Mouse (Mus musculus): ENCODE measurements around the gene Ndufa1. TPM values are rescaled to one million over a fixed set of nuclear protein-coding genes. Genes with fewer than 3 reads are reported as not detected.
A peak's percentile ranks its signal among the peaks of the same experiment; 100 is the strongest.
"Not testable (repeated sequence)": the region's sequence is repeated elsewhere in the genome, so short reads cannot be mapped to it uniquely, and the experiment has no call there.

The Ndufa1 gene
- polyA plus RNA-seq, 1 experiment from 2014 or later = 375 TPM

DNA sequence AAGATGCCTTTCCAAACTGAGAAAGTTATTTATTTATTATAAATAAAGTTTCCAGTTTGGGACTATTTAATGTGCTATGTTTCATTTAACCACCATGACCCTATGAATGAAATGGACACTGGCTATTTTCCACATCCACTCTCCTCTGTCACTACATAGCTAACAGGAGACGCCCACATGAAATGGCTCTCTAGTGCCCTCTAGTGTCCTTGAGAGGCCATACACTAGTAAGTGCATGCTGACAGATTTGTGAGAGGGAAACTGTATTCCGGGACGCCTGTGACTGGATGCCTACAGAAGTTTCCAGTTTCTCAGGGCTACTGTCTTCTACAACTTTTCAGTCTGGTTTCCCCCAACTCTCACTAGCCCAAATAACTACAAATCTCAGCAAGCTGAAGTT, 23.9 kb downstream of the Ndufa1 start:
- 34% methylated on average over 3 of the region's 3 CpGs for WGBS
- Histone ChIP-seq H3K36me3 (replicated peaks; ENCODE audit: control insufficient read depth, insufficient read depth, low read depth, low read length) (no peaks in the 10 kb centered on the region), H3K9me3 (replicated peaks; ENCODE audit: control insufficient read depth, low read length) (no peaks in the 10 kb centered on the region), H3K27ac (replicated peaks; ENCODE audit: low read depth, low read length) (no peak overlapping the region), H3K4me3 (ENCODE audit: low read depth, low read length) (no peak overlapping the region), H3K27me3 (ENCODE audit: control insufficient read depth, insufficient read depth, low read length) (no peaks in the 10 kb centered on the region), H3K4me1 (ENCODE audit: control insufficient read depth, insufficient read depth, low read length) (no peaks in the 10 kb centered on the region), H3K4me2 (ENCODE audit: low read depth, low read length) (no peak overlapping the region), H3K9ac (replicated peaks; ENCODE audit: low read length) (no peak overlapping the region)
- DNase-seq (ENCODE audit: low spot score) (peak; percentile 62), ATAC-seq (replicated peaks; ENCODE audit: insufficient number of reproducible peaks, low FRiP score, low TSS enrichment, low read depth) (no peak)

DNA sequence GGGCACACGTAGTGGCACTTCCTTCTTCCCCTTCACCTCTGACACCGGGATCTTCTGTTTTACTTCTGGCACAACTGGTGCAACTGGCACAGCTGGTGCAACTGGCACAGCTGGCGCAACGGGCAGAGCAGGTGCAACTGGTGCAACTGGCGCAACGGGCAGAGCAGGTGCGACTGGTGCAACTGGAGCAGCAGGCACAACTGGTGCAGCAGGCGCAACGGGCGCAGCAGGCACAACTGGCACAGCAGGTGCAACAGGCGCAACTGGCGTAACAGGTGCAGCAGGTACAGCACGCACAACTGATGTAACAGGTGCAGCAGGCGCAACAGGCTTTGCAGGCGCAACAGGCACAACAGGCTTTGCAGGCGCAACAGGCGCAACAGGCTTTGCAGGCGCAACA, 27.8 kb downstream of the Ndufa1 start:
- no peak for ATAC-seq (replicated peaks; ENCODE audit: insufficient number of reproducible peaks, low FRiP score, low TSS enrichment, low read depth)
- Histone ChIP-seq H3K9ac (replicated peaks; ENCODE audit: low read length) (no peak overlapping the region), H3K36me3 (replicated peaks; ENCODE audit: control insufficient read depth, insufficient read depth, low read depth, low read length) (no peaks in the 10 kb centered on the region), H3K4me2 (ENCODE audit: low read depth, low read length) (no peak overlapping the region), H3K27me3 (ENCODE audit: control insufficient read depth, insufficient read depth, low read length) (no peaks in the 10 kb centered on the region), H3K27ac (replicated peaks; ENCODE audit: low read depth, low read length) (no peak overlapping the region), H3K4me3 (ENCODE audit: low read depth, low read length) (no peak overlapping the region), H3K9me3 (replicated peaks; ENCODE audit: control insufficient read depth, low read length) (no peaks in the 10 kb centered on the region), H3K4me1 (ENCODE audit: control insufficient read depth, insufficient read depth, low read length) (no peaks in the 10 kb centered on the region)
- WGBS = 72% methylated on average over 18 of the region's 18 CpGs
- no peak for DNase-seq (ENCODE audit: low spot score)

DNA sequence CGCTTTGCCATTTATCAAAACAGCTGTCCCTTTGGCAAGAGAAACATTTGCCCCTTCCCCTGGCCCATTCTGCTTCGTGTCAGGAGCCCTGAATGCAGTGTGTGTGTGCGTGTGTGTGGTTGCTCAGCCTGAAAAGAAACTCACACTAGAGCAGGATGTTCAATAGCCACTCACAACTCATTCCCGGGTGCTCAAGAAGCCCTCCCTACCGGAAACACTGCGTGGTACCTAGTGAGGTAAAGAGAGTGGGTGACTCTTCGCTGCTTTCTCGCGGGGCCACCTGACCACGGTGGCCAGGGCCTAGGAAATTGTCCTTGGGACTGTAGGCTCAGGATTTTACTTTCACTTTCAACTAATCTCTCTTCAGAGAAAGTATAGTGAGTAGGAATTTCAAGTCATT, 29.8 kb downstream of the Ndufa1 start:
- Histone ChIP-seq H3K27ac (replicated peaks; ENCODE audit: low read depth, low read length) (no peak overlapping the region), H3K9ac (replicated peaks; ENCODE audit: low read length) (no peak overlapping the region)
- WGBS = 71% methylated on average over 10 of the region's 10 CpGs

DNA sequence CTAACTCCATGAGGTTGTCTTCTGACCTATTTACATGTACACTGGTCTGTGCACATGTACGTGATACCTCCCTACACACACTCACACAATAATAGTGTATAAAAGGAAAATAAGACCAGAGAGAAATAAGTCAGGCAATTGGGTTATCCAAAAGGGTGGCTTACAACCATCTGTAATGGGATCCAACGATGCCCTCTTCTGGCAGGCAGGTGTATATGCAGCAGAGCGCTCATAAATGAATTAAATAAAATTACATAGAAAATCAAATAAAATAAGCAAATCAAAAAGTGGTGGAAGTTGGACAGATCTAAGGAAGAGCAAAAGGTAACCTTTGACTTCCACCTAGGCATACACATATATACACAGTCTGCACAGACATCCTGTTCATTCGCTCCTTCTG, 33.1 kb downstream of the Ndufa1 start:
- Histone ChIP-seq H3K36me3 (replicated peaks; ENCODE audit: control insufficient read depth, insufficient read depth, low read depth, low read length) (no peaks in the 10 kb centered on the region), H3K4me1 (ENCODE audit: control insufficient read depth, insufficient read depth, low read length) (no peaks in the 10 kb centered on the region), H3K4me2 (ENCODE audit: low read depth, low read length) (no peak overlapping the region), H3K27ac (replicated peaks; ENCODE audit: low read depth, low read length) (no peak overlapping the region), H3K4me3 (ENCODE audit: low read depth, low read length) (no peak overlapping the region), H3K9ac (replicated peaks; ENCODE audit: low read length) (no peak overlapping the region), H3K9me3 (replicated peaks; ENCODE audit: control insufficient read depth, low read length) (no peaks in the 10 kb centered on the region), H3K27me3 (ENCODE audit: control insufficient read depth, insufficient read depth, low read length) (no peaks in the 10 kb centered on the region)
- ATAC-seq (replicated peaks; ENCODE audit: insufficient number of reproducible peaks, low FRiP score, low TSS enrichment, low read depth) (no peak), DNase-seq (ENCODE audit: low spot score) (no peak)
- WGBS = 58% methylated on average over 4 of the region's 4 CpGs

More for the DNA sequence above, 29.8 kb downstream of the Ndufa1 start:
- Histone ChIP-seq H3K27me3 (ENCODE audit: control insufficient read depth, insufficient read depth, low read length) (no peaks in the 10 kb centered on the region), H3K4me1 (ENCODE audit: control insufficient read depth, insufficient read depth, low read length) (no peaks in the 10 kb centered on the region), H3K36me3 (replicated peaks; ENCODE audit: control insufficient read depth, insufficient read depth, low read depth, low read length) (no peaks in the 10 kb centered on the region), H3K4me2 (ENCODE audit: low read depth, low read length) (no peak overlapping the region), H3K9me3 (replicated peaks; ENCODE audit: control insufficient read depth, low read length) (no peaks in the 10 kb centered on the region), H3K4me3 (ENCODE audit: low read depth, low read length) (no peak overlapping the region)
- DNase-seq (ENCODE audit: low spot score) = no peak
- no peak for ATAC-seq (replicated peaks; ENCODE audit: insufficient number of reproducible peaks, low FRiP score, low TSS enrichment, low read depth)

DNA sequence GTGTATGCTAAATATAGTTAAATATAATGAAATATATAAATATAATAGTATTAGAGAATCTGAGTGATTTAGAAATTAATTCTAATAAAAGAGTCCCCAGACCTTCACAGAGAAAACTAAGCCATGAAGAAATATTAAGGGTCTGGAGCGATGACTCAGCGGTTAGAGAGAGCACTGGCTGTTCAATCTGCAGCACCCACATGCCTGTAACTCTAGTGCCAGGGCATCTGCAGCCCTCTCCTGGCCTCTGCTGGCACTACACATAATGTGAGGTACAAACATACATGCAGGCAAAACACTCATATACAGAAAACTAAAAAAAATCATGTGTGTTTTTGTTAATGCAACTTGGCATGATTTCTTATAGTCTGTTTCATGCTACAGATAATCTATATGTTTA, 46.0 kb downstream of the Ndufa1 start:
- Histone ChIP-seq H3K4me2 (ENCODE audit: low read depth, low read length) (no peak overlapping the region), H3K27me3 (ENCODE audit: control insufficient read depth, insufficient read depth, low read length) (no peaks in the 10 kb centered on the region), H3K9ac (replicated peaks; ENCODE audit: low read length) (no peak overlapping the region), H3K9me3 (replicated peaks; ENCODE audit: control insufficient read depth, low read length) (no peaks in the 10 kb centered on the region), H3K27ac (replicated peaks; ENCODE audit: low read depth, low read length) (no peak overlapping the region), H3K4me1 (ENCODE audit: control insufficient read depth, insufficient read depth, low read length) (no peaks in the 10 kb centered on the region), H3K36me3 (replicated peaks; ENCODE audit: control insufficient read depth, insufficient read depth, low read depth, low read length) (no peaks in the 10 kb centered on the region), H3K4me3 (ENCODE audit: low read depth, low read length) (no peak overlapping the region)
- WGBS = 98% methylated on average over 2 of the region's 2 CpGs
- ATAC-seq (replicated peaks; ENCODE audit: insufficient number of reproducible peaks, low FRiP score, low TSS enrichment, low read depth) (no peak), DNase-seq (ENCODE audit: low spot score) (peak; percentile 19)

DNA sequence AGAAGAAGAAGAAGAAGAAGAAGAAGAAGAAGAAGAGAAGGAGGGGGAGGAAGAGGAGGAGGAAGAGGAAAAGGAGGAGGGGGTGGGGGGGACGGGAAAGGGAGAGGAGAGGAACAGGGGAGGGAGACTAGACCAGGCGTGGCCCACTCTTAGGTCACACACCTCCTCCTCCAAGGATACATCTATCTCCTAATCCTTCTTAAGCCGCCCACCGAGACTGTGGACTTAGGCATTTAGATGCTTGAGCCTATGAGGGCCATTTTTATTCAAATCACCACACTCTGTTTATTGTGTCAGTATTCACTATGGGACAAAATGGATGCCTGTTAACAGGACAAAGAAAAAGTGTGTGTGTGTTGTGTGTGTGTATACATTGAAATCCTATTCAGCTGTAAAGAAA, 46.5 kb downstream of the Ndufa1 start:
- not testable (repeated sequence) for H3K4me1 ChIP-seq (ENCODE audit: control insufficient read depth, insufficient read depth, low read length); H3K4me2 ChIP-seq (ENCODE audit: low read depth, low read length); H3K9ac ChIP-seq (replicated peaks; ENCODE audit: low read length); H3K4me3 ChIP-seq (ENCODE audit: low read depth, low read length); H3K27me3 ChIP-seq (ENCODE audit: control insufficient read depth, insufficient read depth, low read length); DNase-seq (ENCODE audit: low spot score); ATAC-seq (replicated peaks; ENCODE audit: insufficient number of reproducible peaks, low FRiP score, low TSS enrichment, low read depth); H3K36me3 ChIP-seq (replicated peaks; ENCODE audit: control insufficient read depth, insufficient read depth, low read depth, low read length); H3K27ac ChIP-seq (replicated peaks; ENCODE audit: low read depth, low read length); H3K9me3 ChIP-seq (replicated peaks; ENCODE audit: control insufficient read depth, low read length)
- WGBS = 33% methylated on average over 1 of the region's 4 CpGs

DNA sequence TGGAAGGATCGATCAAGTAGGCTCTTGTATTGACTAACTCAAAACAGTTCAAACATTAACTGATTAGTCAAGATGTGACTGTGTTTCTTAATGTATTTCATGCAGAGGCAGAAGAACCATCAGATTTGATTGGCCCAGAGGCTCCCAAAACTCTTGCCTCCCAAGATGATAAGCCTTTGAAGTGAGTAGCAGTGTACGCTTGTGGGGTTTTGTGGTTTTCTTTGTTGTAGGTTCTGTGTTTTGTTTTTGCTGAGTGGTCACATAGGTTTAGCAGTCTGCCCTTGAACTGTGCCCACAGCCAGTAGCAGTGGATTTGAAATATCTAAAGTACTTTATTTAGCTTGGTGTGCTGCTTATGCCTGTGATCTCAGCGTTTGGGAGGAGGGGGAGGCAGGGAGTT, 49.2 kb downstream of the Ndufa1 start:
- no peak overlapping the region for H3K4me2 ChIP-seq (ENCODE audit: low read depth, low read length)
- DNase-seq (ENCODE audit: low spot score) = no peak
- H3K27me3 ChIP-seq (ENCODE audit: control insufficient read depth, insufficient read depth, low read length) = no peaks in the 10 kb centered on the region
- H3K4me1 ChIP-seq (ENCODE audit: control insufficient read depth, insufficient read depth, low read length) = no peaks in the 10 kb centered on the region
- no peaks in the 10 kb centered on the region for H3K36me3 ChIP-seq (replicated peaks; ENCODE audit: control insufficient read depth, insufficient read depth, low read depth, low read length)
- H3K4me3 ChIP-seq (ENCODE audit: low read depth, low read length) = no peak overlapping the region
- no peaks in the 10 kb centered on the region for H3K9me3 ChIP-seq (replicated peaks; ENCODE audit: control insufficient read depth, low read length)
- no peak for ATAC-seq (replicated peaks; ENCODE audit: insufficient number of reproducible peaks, low FRiP score, low TSS enrichment, low read depth)
- H3K27ac ChIP-seq (replicated peaks; ENCODE audit: low read depth, low read length) = no peak overlapping the region
- no peak overlapping the region for H3K9ac ChIP-seq (replicated peaks; ENCODE audit: low read length)
- WGBS = 89% methylated on average over 3 of the region's 3 CpGs

Data from embryonic facial prominence, embryonic 11.5 days (tissue).